Mouse (Mus musculus) thymus, adult 2 months (tissue): ENCODE measurements around the gene Slc6a3. TPM values are rescaled to one million over a fixed set of nuclear protein-coding genes. Genes with fewer than 3 reads are reported as not detected.

Experiments used
- DNase-seq: peaks from one replicate; pipeline ENCODE4 v3.0.0; 2021
- H3K27ac ChIP-seq: fragments of 200-500 bp; 2 replicates; pipeline ENCODE4 v1.5.1; 2012; ENCODE audit warnings: low read length, control low read depth; ENCODE audit not compliant: control insufficient read depth, insufficient read depth
- H3K27me3 ChIP-seq: fragments of 200-500 bp; 2 replicates; pipeline ENCODE4 v1.6.1; 2012; ENCODE audit warnings: mild to moderate bottlenecking, low read length, moderate library complexity, mixed read lengths; ENCODE audit not compliant: control insufficient read depth, insufficient read depth
- H3K36me3 ChIP-seq: fragments of 200-500 bp; 2 replicates; pipeline ENCODE4 v1.6.1; 2012; ENCODE audit warnings: mild to moderate bottlenecking, low read length, moderate library complexity; ENCODE audit not compliant: control insufficient read depth, insufficient read depth
- H3K4me1 ChIP-seq: fragments of 200-500 bp; replicated peaks from 2 replicates; pipeline ENCODE4 v1.6.1; 2012; ENCODE audit warnings: low read length; ENCODE audit not compliant: control insufficient read depth, insufficient read depth
- H3K4me3 ChIP-seq: fragments of 200-500 bp; 2 replicates; pipeline ENCODE4 v1.5.1; 2012; ENCODE audit warnings: mild to moderate bottlenecking, low read length, control low read depth, moderate library complexity; ENCODE audit not compliant: control insufficient read depth, insufficient read depth
- CTCF ChIP-seq: fragments of 200-500 bp; IDR thresholded peaks from 2 replicates; pipeline ENCODE4 v1.5.1; 2012; ENCODE audit warnings: mild to moderate bottlenecking, control low read depth, low read length, moderate library complexity, borderline replicate concordance; ENCODE audit not compliant: control insufficient read depth, poor library complexity, insufficient read depth; ENCODE audit errors: extremely low read depth
- POLR2A ChIP-seq: fragments of 200-500 bp; IDR thresholded peaks from 2 replicates; pipeline ENCODE4 v1.6.1; 2012; ENCODE audit warnings: mild to moderate bottlenecking, low read length, control low read depth, moderate library complexity; ENCODE audit not compliant: control insufficient read depth, poor library complexity, insufficient read depth; ENCODE audit errors: extremely low read depth
- WGBS: fragments of 180-500 bp; shearing (Covaris S2); methylation state at CpG from one replicate; pipeline ENCODE4 v1.1.7; 2018; 5-methylcytosine and 5-hydroxymethylcytosine counted together
- polyA plus RNA-seq: library from polyadenylated mRNA; depleted of rRNA; stranded (reverse); fragments of >200 nt; gene quantifications from 2 replicates; pipeline ENCODE4 v1.2.3, GENCODE M21; 2012; rRNA removed

Slc6a3 gene
- polyA plus RNA-seq, 1 experiment = 0.22 TPM

DNA sequence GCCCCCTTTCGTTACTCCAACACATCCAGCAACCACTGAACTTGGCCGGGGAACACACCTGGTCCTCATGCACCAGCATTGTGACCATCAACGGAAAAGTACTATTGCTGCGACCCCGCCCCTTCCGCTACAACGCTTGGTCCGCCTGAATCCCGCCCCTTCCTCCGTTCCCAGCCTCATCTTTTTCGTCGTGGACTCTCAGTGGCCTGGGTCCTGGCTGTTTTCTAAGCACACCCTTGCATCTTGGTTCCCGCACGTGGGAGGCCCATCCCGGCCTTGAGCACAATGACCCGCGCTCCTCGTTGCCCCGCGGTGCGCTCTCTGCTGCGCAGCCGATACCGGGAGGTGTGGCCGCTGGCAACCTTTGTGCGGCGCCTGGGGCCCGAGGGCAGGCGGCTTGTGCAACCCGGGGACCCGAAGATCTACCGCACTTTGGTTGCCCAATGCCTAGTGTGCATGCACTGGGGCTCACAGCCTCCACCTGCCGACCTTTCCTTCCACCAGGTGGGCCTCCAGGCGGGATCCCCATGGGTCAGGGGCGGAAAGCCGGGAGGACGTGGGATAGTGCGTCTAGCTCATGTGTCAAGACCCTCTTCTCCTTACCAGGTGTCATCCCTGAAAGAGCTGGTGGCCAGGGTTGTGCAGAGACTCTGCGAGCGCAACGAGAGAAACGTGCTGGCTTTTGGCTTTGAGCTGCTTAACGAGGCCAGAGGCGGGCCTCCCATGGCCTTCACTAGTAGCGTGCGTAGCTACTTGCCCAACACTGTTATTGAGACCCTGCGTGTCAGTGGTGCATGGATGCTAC lies 90.4 kb downstream of the Slc6a3 start, which contains the start of gene Tert:
Tert (plus strand) TSS at position 167 of the 805 bp plus-strand sequence.
- peak; percentile 76 for DNase-seq
- TF ChIP-seq POLR2A = no peak
- no peak for TF ChIP-seq CTCF
- 20% methylated on average over 47 of the region's 47 CpGs for WGBS
- Histone ChIP-seq H3K4me1 (peaks cover 14% of the 10 kb centered on the region), H3K4me3 (peak within 1 kb of the TSS; percentile 62), H3K27me3 (no peaks in the 10 kb centered on the region), H3K36me3 (no peaks in the 10 kb centered on the region), H3K27ac (no peak within 1 kb of the TSS)

Other genes starting within 250 kb of the Slc6a3 start
- gene Mrpl36, start 208.2 kb upstream of the Slc6a3 start, polyA plus RNA-seq = 133 and 154 TPM in 2 replicates
- gene Ndufs6, start 208.2 kb upstream of the Slc6a3 start, polyA plus RNA-seq = 67.3 and 98.2 TPM in 2 replicates
- 38.9 and 40.9 TPM in 2 replicates for gene Lpcat1, start 69.5 kb upstream of the Slc6a3 start, polyA plus RNA-seq
- 157 and 194 TPM in 2 replicates for gene Clptm1l, start 67.3 kb downstream of the Slc6a3 start, polyA plus RNA-seq
- gene Tert, start 90.2 kb downstream of the Slc6a3 start, polyA plus RNA-seq = 16.2 and 17.2 TPM in 2 replicates
- 0.15 and 0.26 TPM in 2 replicates for gene Slc6a18, start 141.3 kb downstream of the Slc6a3 start, polyA plus RNA-seq
- 18.6 and 40.6 TPM in 2 replicates for gene Slc6a19, start 168.1 kb downstream of the Slc6a3 start, polyA plus RNA-seq
- 144 and 156 TPM in 2 replicates for gene Slc12a7, start 196.3 kb downstream of the Slc6a3 start, polyA plus RNA-seq